Mouse (Mus musculus) stomach, postnatal 0 days (tissue): ENCODE results near the gene Xpc. TPM values are rescaled to one million over a fixed set of nuclear protein-coding genes. Genes with fewer than 3 reads are reported as not detected.

Experiments
- ATAC-seq: fragments of 200-750 bp; cut with Nextera tagmentation; 2 replicates; pipeline ENCODE4 v1.8.0; 2017; ENCODE audit not compliant: low FRiP score, low TSS enrichment
- DNase-seq: peaks from one replicate; pipeline ENCODE4 v3.0.0-alpha.2; 2016; ENCODE audit warnings: low spot score
- H3K27ac ChIP-seq: fragments of 300-500 bp; sonication (generic); replicated peaks from 2 replicates; pipeline ENCODE4 v1.5.1; 2014; ENCODE audit warnings: mild to moderate bottlenecking, control low read depth
- H3K27me3 ChIP-seq: fragments of 300-500 bp; sonication (generic); 2 replicates; pipeline ENCODE4 v1.6.1; 2014; ENCODE audit warnings: low read length; ENCODE audit not compliant: control insufficient read depth, insufficient read depth
- H3K36me3 ChIP-seq: fragments of 300-500 bp; sonication (generic); 2 replicates; pipeline ENCODE4 v1.6.1; 2014; ENCODE audit warnings: low read length, mixed read lengths; ENCODE audit not compliant: control insufficient read depth, insufficient read depth
- H3K4me1 ChIP-seq: fragments of 300-500 bp; sonication (generic); replicated peaks from 2 replicates; pipeline ENCODE4 v1.6.1; 2014; ENCODE audit warnings: antibody characterized with exemption; ENCODE audit not compliant: control insufficient read depth, insufficient read depth
- H3K4me2 ChIP-seq: fragments of 300-500 bp; sonication (generic); replicated peaks from 2 replicates; pipeline ENCODE4 v1.6.1; 2014; ENCODE audit warnings: low read depth, mild to moderate bottlenecking, control low read depth, moderate library complexity
- H3K4me3 ChIP-seq: fragments of 300-500 bp; sonication (generic); 2 replicates; pipeline ENCODE4 v1.5.1; 2014; ENCODE audit warnings: low read depth, low read length, control low read depth
- H3K9ac ChIP-seq: fragments of 300-500 bp; sonication (generic); 2 replicates; pipeline ENCODE4 v1.6.1; 2014; ENCODE audit warnings: mild to moderate bottlenecking, low read length, control low read depth, mixed read lengths
- H3K9me3 ChIP-seq: fragments of 300-500 bp; sonication (generic); 2 replicates; pipeline ENCODE4 v1.6.1; 2016; ENCODE audit warnings: low read length; ENCODE audit not compliant: control insufficient read depth
- CTCF ChIP-seq: IDR thresholded peaks from 2 replicates; pipeline ENCODE4 v1.5.1; 2016; ENCODE audit warnings: antibody characterized with exemption, low read depth, mild to moderate bottlenecking, moderate library complexity
- EP300 ChIP-seq: optimal IDR thresholded peaks from 2 replicates; pipeline ENCODE3; 2016; ENCODE audit warnings: antibody characterized with exemption
- WGBS: fragments of 180-500 bp; shearing (Covaris S2); extraction: QIAGEN DNeasy Blood & Tissue Kit; methylation state at CpG from one replicate; pipeline ENCODE4 v1.1.7; 2014; 5-methylcytosine and 5-hydroxymethylcytosine counted together
- polyA plus RNA-seq: library from polyadenylated mRNA; unstranded; fragments of >200 nt; fragmentation: Nextera tagmentation; extraction: Ambion mirVana; gene quantifications from 2 replicates; pipeline ENCODE4 v1.2.1, GENCODE M21; 2015

The Xpc gene
- polyA plus RNA-seq, 1 experiment from 2014 or later: 9.3 TPM

DNA sequence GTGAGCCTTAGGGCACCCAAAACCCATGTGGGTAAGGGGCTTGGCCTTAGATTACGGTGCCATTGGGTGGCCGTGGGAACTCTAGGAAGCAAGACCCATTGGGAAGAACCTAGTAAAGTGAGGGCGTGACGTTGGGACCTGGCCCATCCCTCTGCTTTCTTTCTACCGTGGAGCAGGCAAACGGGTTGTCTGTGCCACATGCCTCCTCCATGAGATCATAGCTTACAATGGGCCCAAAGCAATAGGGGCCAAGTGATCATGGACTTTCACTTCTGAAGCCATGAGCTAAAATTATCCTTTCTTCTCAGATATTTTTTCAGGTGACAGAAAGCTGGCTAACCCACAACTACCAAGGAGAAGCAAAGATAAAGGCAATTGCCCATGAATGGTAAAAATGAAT lies 15.6 kb upstream of the Xpc start:
- H3K36me3 ChIP-seq: no peaks in the 10 kb centered on the region
- no peaks in the 10 kb centered on the region for H3K27me3 ChIP-seq
- no peak overlapping the region for H3K4me2 ChIP-seq
- H3K4me1 ChIP-seq: no peaks in the 10 kb centered on the region
- H3K4me3 ChIP-seq: no peak overlapping the region
- H3K27ac ChIP-seq: no peak overlapping the region
- 59% methylated on average over 6 of the region's 6 CpGs for WGBS
- DNase-seq (no peak), ATAC-seq (no peak)
- no peaks in the 10 kb centered on the region for H3K9me3 ChIP-seq
- TF ChIP-seq CTCF: no peak
- TF ChIP-seq EP300: no peak
- H3K9ac ChIP-seq: no peak overlapping the region

GRCm38 (mm10) chr6:91530673-91531072 lies 15.0 kb upstream of the Xpc start:
- Histone ChIP-seq H3K4me2 (no peak overlapping the region), H3K4me1 (no peaks in the 10 kb centered on the region), H3K9me3 (no peaks in the 10 kb centered on the region), H3K9ac (no peak overlapping the region), H3K36me3 (no peaks in the 10 kb centered on the region), H3K4me3 (no peak overlapping the region), H3K27me3 (no peaks in the 10 kb centered on the region), H3K27ac (no peak overlapping the region)
- ATAC-seq (no peak), DNase-seq (no peak)
- 81% methylated on average over 8 of the region's 8 CpGs for WGBS
- TF ChIP-seq EP300: no peak
- TF ChIP-seq CTCF: no peak

DNA sequence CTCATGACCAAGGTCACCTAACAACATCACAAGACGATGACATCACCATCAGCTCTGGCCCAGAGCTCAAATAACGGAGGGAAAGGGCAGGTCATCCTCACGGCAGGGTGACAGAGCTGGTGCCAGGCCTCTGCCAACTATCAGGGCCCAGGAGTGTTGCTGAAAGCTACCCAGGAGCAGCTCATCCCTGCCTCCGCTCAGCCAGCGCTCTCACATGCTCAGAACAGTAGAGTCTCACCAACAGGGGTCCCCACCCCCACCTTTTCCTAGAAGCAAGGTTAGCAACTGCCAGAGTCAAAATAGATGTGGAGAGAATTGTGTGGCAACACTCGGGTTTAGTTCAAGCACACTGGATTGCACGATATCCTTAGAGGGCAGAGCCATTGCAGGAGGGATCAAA lies 12.6 kb upstream of the Xpc start:
- no peak for ATAC-seq
- Histone ChIP-seq H3K9ac (no peak overlapping the region), H3K4me2 (no peak overlapping the region), H3K9me3 (no peaks in the 10 kb centered on the region), H3K27me3 (no peaks in the 10 kb centered on the region), H3K4me1 (no peaks in the 10 kb centered on the region), H3K27ac (no peak overlapping the region), H3K4me3 (no peak overlapping the region), H3K36me3 (no peaks in the 10 kb centered on the region)
- 89% methylated on average over 7 of the region's 7 CpGs for WGBS
- TF ChIP-seq EP300 (no peak), CTCF (no peak)
- no peak for DNase-seq

DNA sequence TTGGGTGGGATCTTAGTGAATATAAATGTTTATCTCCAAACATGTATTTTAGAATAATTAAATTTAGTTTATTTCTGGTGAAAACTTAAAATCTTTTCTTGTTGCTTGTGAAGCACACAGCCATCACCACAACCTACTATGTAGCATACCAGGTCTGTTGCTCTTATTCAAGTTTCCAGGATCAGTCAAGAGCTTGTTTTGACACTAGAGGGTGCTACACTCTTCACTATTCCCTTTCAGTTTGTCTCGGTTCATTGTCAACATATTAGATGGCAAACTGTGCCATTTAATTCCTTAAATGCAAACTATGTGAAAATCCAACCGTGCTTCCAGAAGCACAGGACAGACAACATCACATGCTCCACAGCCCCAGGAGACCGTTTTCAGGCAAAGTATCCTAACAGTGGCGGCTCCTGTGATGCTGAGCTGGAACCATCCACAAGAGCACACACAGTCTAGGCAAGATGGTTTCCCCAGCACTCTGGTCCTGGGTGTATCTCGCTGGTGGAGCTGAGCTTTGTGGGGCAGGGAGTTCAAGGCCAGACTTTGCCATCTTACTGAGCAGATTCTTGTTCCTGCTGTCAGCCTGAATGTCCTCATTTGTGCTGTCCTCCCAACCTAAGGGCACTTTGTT lies 11.7 kb upstream of the Xpc start:
- H3K9ac ChIP-seq: no peak overlapping the region
- peak; percentile 54; the same call in 1 of the 2 replicates for ATAC-seq
- no peak overlapping the region for H3K27ac ChIP-seq
- H3K4me3 ChIP-seq: no peak overlapping the region
- no peaks in the 10 kb centered on the region for H3K27me3 ChIP-seq
- TF ChIP-seq EP300 (no peak), CTCF (peak; percentile 87)
- H3K9me3 ChIP-seq: no peaks in the 10 kb centered on the region
- 40% methylated on average over 5 of the region's 5 CpGs for WGBS
- no peak for DNase-seq
- H3K4me2 ChIP-seq: no peak overlapping the region
- no peaks in the 10 kb centered on the region for H3K4me1 ChIP-seq
- peaks cover 2% of the 10 kb centered on the region; the same call in 1 of the 2 replicates for H3K36me3 ChIP-seq

DNA sequence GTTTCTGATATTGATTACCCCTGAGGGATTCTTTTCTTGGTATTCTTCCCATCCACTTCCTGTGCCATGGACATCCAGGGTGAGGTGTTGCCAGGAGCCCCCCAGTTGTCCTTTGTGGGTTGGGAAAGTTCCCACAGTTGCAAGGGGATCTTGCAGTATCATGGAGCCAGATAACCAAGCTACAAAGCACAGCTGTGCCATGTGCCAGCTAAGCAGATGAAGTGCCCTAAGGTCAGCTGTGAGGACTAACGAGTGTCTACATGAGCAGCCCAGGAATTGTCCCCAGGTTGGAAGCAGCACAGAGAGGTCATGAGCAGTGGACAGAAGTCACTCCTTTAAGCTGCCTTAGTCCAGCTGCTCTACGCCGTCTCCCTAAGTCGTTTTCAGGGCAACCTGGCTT lies 9.9 kb upstream of the Xpc start:
- WGBS: 75% methylated on average over 4 of the region's 4 CpGs
- H3K27me3 ChIP-seq: no peaks in the 10 kb centered on the region
- H3K4me2 ChIP-seq: no peak overlapping the region
- no peak overlapping the region for H3K9ac ChIP-seq
- DNase-seq: no peak
- H3K4me1 ChIP-seq: no peaks in the 10 kb centered on the region
- no peak overlapping the region for H3K4me3 ChIP-seq
- ATAC-seq: no peak
- H3K36me3 ChIP-seq: peaks cover 4% of the 10 kb centered on the region
- no peak for TF ChIP-seq EP300
- no peak for TF ChIP-seq CTCF
- H3K9me3 ChIP-seq: no peaks in the 10 kb centered on the region
- no peak overlapping the region for H3K27ac ChIP-seq

GRCm38 (mm10) chr6:91522816-91523215 lies 7.1 kb upstream of the Xpc start:
- ATAC-seq (no peak), DNase-seq (no peak)
- H3K4me1 ChIP-seq: no peaks in the 10 kb centered on the region
- H3K36me3 ChIP-seq: peaks cover 8% of the 10 kb centered on the region
- H3K4me3 ChIP-seq: no peak overlapping the region
- no peak overlapping the region for H3K4me2 ChIP-seq
- H3K9me3 ChIP-seq: no peaks in the 10 kb centered on the region
- no peaks in the 10 kb centered on the region for H3K27me3 ChIP-seq
- no peak overlapping the region for H3K9ac ChIP-seq
- TF ChIP-seq EP300 (no peak), CTCF (no peak)
- H3K27ac ChIP-seq: no peak overlapping the region
- WGBS: 92% methylated on average over 5 of the region's 5 CpGs
